Mouse (Mus musculus): ENCODE data around the gene Olfr1418. TPM values are rescaled to one million over a fixed set of nuclear protein-coding genes. Genes with fewer than 3 reads are reported as not detected.

The Olfr1418 gene
- total RNA-seq, 2 experiments from 2014 or later, result not detected

GRCm38 (mm10) chr19:11810856-11811255, 50.0 kb downstream of the Olfr1418 start:
- peak; percentile 15 for DNase-seq

GRCm38 (mm10) chr19:11810003-11810758, 50.7 kb downstream of the Olfr1418 start:
- no peak for DNase-seq

GRCm38 (mm10) chr19:11808452-11808851, 52.4 kb downstream of the Olfr1418 start:
- DNase-seq, result no peak

GRCm38 (mm10) chr19:11807822-11808221, 53.0 kb downstream of the Olfr1418 start:
- no peak for DNase-seq

DNA sequence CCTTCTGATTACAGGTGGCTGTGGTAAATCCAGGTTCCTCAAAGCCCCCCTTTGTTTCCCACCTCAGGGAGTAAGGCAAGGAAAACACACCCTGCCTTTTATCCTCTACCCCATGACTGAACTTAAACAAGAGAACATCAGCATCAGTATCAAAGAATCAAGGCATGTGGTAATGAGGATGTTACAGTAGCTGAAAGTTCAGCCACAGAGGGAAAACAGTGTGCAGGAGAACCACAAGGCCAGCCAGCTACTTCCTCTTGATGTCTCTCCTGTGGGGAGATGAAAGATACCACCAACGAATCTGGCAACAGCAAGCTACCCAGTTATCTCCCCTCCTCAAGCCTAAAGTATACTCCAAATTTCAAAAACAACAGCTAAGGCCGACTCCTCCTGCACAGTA, 53.6 kb downstream of the Olfr1418 start:
- no peak for DNase-seq

- DNase-seq, result peak; percentile 13
Observed at GRCm38 (mm10) chr19:11804423-11804822, 56.4 kb downstream of the Olfr1418 start.

Other genes with a start within 250 kb of the Olfr1418 start
- gene Ms4a2, start 237.3 kb downstream of the Olfr1418 start, total RNA-seq (2021), result under 1 TPM; 0.10 to 0.21 TPM
- gene Ms4a3, start 220.2 kb downstream of the Olfr1418 start, total RNA-seq (2021), result not detected
- not detected for gene Oosp2, start 200.5 kb downstream of the Olfr1418 start, total RNA-seq (2021)
- not detected for gene Oosp1, start 169.9 kb downstream of the Olfr1418 start, total RNA-seq (2021)
- gene Oosp3, start 164.0 kb downstream of the Olfr1418 start, total RNA-seq (2021), result not detected
- not detected for gene Gif, start 113.5 kb downstream of the Olfr1418 start, total RNA-seq (2021)
- gene Mrpl16, start 90.7 kb downstream of the Olfr1418 start, total RNA-seq (2021), result 10 to 100 TPM; 53.1 to 57.1 TPM
- 1 to 10 TPM; 1.0 to 1.6 TPM for gene Stx3, start 41.7 kb downstream of the Olfr1418 start, total RNA-seq (2021)
- not detected for gene Olfr1417, start 21.8 kb downstream of the Olfr1418 start, total RNA-seq (2021)
- gene Olfr1419, start 14.0 kb upstream of the Olfr1418 start, total RNA-seq (2021), result not detected
- not detected for gene Olfr1420, start 25.5 kb upstream of the Olfr1418 start, total RNA-seq (2021)
- gene Patl1, start 51.3 kb upstream of the Olfr1418 start, total RNA-seq (2021), result 10 to 100 TPM; 18.7 to 22.8 TPM
- gene Osbp, start 104.9 kb upstream of the Olfr1418 start, total RNA-seq (2021), result 10 to 100 TPM; 56.9 to 63.4 TPM
- not detected for gene Olfr1423, start 180.3 kb upstream of the Olfr1418 start, total RNA-seq (2021)
- gene Olfr1424, start 201.6 kb upstream of the Olfr1418 start, total RNA-seq (2021), result not detected
- not detected for gene Olfr1425, start 216.7 kb upstream of the Olfr1418 start, total RNA-seq (2021)
- gene Olfr1426, start 230.9 kb upstream of the Olfr1418 start, total RNA-seq (2021), result not detected
- gene Olfr1427, start 242.3 kb upstream of the Olfr1418 start, total RNA-seq (2021), result not detected